Mouse (Mus musculus): ENCODE measurements at regions not wholly inside any gene's neighbourhood (a gene's known extent, or its start where the extent isn't known, plus 50 kb on each side); places are given as distances from the start of the nearest gene placed in this dataset.

GRCm38 (mm10) chr2:131773691-131774090 is 85.9 kb downstream of the Erv3 start:
- TF ChIP-seq POLR2A (IDR thresholded peaks at IDR 0.05; ENCODE audit: borderline replicate concordance, control insufficient read depth, low read depth, low read length) (no peak), CTCF (IDR thresholded peaks at IDR 0.05; ENCODE audit: control insufficient read depth, insufficient read depth, low read length) (no peak)
